Mouse (Mus musculus): ENCODE data around the gene Ndufa4l2. TPM values are rescaled to one million over a fixed set of nuclear protein-coding genes. Genes with fewer than 3 reads are reported as not detected.

Gene Ndufa4l2
- total RNA-seq, 4 experiments from 2014 or later: 42.4 to 64.4 (median 50.7) TPM

DNA sequence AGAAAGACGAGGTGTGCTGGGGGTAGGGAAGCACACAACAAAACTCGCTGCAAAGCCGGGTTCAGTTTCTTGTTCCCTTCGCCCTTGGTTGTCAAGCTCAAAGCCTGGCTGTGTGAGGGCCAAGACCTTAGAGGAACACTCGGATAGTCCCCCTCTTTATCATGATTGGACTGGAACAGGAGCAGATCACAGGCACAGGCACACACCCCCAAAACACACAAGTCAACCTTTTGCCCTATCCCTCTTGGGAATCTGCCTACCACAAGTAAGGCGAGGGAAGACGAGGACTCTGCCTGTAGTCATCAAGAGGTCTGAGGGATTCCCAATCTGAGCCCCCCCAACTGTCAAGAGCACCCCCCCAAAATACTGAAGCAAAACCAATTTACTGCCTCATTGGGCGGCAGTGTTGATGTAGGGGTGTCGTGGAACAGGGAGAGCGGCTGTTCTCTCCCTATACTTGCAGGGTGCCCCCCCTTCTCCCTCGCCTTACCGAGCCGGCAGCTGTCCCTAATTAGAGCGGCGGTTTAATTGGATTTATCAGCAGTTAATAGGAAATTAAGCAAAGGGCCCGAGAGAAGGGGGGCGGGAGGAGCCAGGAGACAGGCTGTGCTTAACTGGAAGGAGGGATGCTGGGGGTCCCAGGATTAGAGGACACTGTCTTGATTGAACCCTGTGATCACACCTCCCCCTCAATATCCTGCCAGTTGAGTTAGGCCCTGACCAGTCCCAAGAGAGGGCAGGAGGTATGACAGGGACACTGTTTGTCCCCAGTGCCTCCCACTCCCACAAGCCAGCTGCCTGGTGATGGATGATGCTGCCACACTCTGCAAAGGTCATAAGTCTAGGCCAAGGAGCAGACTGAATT, 4.7 kb upstream of the Ndufa4l2 start:
- DNase-seq: no peak

DNA sequence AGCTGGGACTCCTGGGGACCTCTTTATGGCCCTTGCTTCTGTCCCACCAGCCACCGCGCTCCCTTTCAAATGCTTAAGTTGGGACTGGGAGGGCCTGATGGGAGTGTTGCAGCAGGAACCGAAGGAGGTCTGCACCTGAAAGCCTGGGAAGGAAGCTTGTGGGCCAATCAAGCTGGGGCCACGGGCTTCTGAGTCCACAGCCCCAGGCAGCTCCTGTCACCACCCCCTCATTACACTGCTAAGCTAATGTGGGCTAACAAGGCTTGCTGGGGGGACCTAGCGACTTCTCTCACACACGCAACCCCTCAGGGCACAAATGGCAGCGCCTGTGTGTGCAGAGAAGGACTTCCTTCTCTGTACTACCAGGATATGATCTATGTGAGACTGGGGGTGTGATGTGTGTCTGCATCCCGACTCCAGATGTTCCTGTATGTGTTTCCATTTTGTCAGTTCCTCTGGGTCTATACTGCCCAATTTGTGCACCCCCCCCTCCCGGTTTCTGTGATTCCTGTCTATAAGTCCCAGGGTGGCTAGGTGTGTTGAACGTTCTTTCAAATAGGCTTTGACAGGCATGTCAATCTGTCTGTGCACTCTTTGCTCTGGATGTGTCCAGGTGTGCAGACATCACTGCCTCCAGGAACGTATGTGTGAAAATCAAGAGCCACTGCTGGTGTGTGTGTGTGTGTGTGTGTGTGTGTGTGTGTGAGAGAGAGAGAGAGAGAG, 3.7 kb upstream of the Ndufa4l2 start:
- no peak for DNase-seq

DNA sequence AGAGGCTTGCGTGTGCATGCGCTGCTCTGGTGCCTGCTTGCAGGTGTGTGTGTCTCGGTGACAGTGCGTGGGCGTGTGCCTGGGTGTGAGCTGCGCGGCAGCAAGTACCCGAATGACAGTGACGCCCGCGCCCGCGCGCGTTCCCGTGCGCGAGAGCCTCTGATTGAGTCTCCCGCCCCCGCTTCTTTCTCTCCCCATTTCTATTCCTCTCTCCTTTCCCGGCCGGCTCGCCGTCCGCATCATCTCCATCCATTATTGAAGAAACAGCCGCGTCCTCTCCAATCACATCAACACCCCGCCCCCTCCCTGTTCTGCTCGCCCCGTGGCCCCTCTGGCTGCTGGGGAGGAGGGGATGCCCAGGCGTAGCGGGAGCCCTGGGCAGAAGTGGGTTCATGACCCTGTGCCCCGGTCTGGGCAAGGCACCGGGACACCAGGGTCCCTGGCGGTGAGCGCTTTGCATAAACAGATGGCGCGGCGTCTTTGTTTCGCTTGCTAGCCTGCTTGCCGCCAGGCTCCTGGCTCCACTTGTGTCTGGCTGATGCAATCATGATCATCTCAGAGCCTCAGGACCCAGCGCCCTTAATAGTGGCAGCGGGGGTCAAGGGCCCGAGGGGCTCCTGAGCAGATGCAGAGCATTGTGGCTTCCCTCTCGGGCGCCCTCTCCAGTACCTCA, 3.0 kb upstream of the Ndufa4l2 start:
- no peak for DNase-seq

- DNase-seq: no peak
These were observed 2.5 kb upstream of the Ndufa4l2 start for GRCm38 (mm10) chr10:127512307-127512666.

DNA sequence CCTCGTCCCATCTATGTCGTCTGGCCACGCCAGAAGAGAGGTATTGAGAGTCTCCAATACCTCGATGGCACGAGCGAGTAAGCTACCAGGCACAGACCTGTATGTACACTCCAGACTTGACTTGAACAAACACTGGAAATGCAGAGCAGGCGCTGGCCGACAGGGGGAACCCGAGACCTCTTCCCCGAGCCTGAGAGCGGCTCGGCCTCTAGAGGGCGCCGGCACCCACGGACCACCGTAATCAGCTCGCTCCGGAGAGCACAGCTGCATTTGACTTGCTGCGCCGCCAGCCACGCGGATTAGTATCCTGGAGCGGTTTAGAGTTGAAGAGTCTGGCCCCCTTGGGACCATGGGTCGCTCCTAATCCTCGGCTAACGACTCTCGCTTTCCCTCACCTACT, 2.0 kb upstream of the Ndufa4l2 start:
- peak; percentile 84 for DNase-seq

DNA sequence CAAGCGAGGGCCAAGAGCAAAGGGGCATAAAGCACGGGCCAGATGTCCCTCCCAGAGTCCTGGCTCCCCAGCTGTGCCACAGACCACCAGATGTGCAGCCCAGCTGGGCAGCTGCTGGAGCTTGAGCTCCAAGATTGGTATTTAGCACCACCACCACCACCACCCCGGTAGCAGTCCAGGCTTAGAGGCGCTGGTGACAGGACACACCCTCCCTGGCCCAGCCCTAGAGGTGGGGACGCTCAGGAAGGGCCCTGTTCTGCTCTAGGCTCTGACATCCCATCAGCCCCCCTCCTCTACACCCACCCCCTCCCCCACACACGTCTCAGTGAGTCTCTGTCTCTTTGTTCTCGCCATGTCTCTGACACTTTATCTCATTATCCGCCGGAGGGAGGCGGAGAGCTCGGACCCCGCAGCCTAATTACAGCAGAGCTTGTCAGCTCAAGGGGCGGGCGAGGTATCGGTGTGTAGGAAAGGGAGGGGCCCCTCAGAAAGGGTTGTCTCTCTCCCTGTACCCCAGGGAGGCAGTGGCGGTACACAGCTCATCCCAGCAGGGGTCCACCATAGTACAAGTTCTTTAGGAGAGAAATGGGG, 1.2 kb upstream of the Ndufa4l2 start:
- no peak for DNase-seq

GRCm38 (mm10) chr10:127514111-127514698, 562 bp upstream of the Ndufa4l2 start:
- DNase-seq: no peak

GRCm38 (mm10) chr10:127515271-127515982, 660 bp downstream of the Ndufa4l2 start:
- no peak for DNase-seq

DNA sequence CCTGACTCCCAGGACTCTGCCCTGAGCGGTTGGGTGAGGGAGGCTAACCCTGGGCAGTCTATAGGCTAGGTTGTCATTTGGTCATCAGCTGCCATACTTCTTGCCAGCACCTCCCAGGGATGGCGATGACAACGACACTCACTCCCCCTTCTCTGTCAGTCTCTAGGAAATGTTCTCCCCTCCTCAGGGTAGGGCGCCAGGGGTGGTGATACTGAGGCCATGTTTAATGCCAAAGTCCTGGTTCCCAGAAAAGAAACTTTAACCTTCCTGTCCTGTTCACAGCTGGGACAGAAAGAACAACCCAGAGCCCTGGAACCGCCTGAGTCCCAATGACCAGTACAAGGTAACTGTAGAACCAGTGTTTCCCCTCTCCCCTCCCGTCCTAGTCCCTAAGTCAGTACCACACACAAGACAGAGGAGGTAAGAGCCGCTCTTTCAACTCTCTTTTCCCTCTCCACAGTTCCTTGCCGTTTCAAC, 1.3 kb downstream of the Ndufa4l2 start:
- no peak for DNase-seq

DNA sequence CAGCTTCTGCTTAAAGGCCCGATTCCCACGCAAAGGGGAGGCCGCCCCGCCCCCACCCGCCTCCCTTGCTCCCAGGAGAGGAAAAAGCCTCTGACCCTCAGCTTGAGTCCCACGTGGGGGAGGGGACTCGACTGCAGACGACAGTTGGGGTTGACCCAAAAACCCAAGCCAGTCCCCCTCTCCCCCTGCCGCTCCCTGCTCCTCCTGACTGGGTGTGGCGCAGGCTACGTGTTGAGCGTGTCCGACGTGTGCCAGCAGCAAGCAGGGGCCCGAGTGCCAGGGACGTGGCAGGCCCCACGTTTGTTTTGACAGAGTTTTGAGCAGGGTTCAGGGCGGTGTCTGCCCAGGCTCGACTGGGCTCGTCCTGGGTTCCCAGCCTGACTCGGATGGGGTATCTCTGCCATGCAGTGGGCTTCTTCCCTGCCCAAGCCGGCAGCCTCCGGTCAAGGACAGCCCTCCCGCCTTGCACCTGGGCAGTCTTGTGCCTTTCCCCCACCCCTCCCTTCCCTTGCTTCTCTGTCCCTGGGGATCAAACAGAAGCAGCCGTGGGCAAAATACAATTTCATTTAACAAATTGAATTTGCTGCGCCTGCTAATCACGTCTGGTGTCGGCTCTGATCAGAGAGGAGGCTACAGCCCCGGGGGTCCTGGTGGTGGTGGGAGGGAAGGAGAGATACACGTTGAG, 2.0 kb downstream of the Ndufa4l2 start:
- DNase-seq: no peak

DNA sequence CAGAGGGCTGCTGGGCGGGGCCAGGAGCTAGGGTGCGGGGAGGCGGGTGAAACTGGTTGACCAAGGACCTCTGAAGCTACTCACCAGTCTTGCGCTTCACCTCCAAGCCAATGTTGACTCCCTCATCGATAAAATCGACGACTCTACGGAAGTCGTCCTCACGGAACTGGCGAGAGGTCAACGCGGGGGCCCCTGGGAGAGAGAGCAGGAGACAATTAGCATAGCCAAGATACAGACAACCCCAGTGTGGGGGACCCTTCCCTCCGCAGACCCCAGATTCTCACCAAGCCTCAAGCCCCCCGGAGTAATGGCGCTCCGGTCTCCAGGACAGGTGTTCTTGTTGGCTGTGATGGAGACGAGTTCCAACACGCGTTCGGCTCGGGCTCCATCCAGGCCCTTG, 3.2 kb downstream of the Ndufa4l2 start:
- DNase-seq: no peak

- no peak for DNase-seq
These were observed 4.4 kb downstream of the Ndufa4l2 start for GRCm38 (mm10) chr10:127519041-127519701.

DNA sequence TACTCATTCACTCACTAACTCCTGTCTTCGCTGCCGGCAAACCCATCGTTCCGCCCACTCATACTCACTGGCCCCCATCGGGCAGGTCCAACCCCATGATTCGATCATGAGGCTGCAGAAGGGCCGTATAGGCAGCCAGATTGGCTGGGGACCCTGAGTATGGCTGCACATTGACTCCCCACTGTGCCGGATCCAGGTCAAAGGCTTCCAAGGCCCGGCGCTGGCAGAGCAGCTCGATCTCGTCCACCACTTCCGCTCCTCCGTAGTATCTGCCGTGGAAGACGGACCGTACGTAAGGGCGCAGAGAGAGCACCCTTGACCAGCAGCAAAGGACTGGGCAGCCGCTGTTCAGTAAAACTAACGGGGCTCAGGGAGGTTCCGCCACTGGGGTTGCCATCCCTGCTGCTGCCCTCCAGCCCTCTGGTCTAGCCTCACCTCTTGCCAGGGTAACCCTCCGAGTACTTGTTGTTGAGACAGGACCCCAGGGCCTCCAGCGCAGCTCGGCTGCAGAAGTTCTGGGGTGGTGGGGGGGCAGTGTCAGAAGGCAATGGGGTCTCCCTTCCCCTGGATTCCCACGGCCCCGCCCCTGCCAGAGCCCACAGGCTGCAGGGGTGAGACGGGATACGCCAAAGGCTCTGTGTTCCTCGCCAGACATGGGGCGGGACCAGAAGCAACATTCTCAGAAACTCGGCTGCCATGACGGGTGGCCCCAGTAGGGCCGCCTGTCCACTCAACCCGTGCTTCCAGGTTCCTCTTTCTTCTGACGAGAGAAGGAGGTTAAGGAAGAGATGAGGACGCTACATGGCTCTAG, 5.3 kb downstream of the Ndufa4l2 start:
- DNase-seq: no peak

GRCm38 (mm10) chr10:127520714-127521357, 6.1 kb downstream of the Ndufa4l2 start:
- DNase-seq: no peak

DNA sequence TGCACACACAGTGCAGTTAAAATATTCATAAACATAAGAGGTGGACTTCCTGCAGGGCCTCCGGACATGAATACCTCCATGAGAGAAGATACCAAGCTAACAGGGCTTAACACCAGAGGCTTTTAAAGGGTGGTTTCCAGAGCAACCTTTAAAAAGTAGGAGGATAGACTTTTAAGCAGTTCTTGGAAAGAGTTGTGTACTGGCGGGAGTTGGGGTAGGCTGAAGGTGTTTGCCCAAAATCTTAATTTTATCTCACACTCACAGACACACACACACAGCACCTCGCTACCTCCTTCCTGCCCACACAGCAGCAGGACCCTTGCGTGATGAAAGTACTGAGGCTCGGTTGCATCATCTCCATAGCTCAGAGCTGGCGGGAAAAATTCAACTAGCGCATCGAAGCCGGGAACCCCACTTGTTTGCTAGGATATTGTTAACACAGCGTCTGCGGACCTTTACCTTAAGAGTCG, 6.9 kb downstream of the Ndufa4l2 start:
- DNase-seq: no peak

- DNase-seq: peak; percentile 71
These were observed 7.4 kb downstream of the Ndufa4l2 start, which contains the start of gene Shmt2 for GRCm38 (mm10) chr10:127522088-127522581. Shmt2 (minus strand) TSS chr10:127522444.

DNA sequence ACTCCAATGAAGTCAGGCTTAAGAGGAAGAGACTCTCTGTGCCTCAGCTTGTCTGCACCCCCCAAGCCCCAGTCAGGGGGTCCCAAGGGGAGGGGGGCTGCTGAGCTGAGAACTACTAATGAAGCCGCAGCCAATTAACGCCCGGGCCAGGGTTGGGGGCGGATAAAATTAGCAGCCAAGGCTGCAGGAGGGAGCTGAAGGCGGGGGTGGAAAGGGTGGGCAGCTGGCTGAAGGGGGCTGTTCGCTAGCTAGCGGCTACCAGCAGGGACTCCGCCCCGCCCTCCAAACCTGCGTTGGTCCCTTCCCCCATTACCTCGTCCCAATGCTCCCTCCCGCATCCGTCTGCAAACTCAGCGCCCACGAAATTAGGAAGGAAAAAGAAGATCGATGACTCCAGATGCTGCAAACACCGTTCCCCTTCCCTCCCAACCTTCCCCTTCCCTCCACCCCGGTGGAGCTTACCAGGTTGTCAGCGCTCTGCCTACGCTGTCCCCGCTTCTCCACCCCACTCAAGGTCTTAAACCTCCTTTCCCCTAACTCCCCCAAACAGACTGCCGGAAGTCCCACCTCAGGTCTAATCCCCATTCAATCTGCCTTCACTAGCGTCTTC, 10.0 kb downstream of the Ndufa4l2 start:
- no peak for DNase-seq

DNA sequence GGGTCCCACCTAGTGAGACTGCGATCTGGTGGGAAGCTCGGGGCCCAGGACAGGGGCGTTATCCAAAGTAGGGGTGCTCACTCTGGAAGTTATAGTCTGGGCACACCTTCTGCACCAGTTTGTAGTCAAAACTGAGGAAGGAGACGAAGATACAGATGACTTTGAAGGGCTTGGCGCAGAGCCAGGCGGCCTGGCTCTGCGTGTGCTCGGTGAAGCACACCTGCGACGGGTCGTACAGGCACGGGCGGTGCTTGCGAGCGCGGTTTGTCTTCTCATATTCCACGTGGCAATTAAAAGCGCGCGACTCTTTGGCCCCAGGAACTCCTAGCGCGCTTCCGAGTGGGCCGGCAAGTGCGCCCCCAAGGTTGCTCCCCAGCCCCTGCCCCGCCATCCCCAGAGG, 11.3 kb downstream of the Ndufa4l2 start:
- no peak for DNase-seq
